Mouse (Mus musculus) embryonic fibroblast, embryonic 13.5 days (primary cell): Measurements from ENCODE around the gene Chic1. TPM values are rescaled to one million over a fixed set of nuclear protein-coding genes. Genes with fewer than 3 reads are reported as not detected.

Experiments
- H3K27ac ChIP-seq: 2 replicates; pipeline ENCODE4 v1.5.1; 2012; ENCODE audit warnings: low read length, control low read depth, inconsistent platforms; ENCODE audit not compliant: insufficient read depth
- H3K4me1 ChIP-seq: 2 replicates; pipeline ENCODE4 v1.6.1; 2011; ENCODE audit warnings: low read length; ENCODE audit not compliant: control insufficient read depth, insufficient read depth
- H3K4me3 ChIP-seq: 2 replicates; pipeline ENCODE4 v1.5.1; 2011; ENCODE audit warnings: mild to moderate bottlenecking, control low read depth, low read length; ENCODE audit not compliant: insufficient read depth
- CTCF ChIP-seq: IDR thresholded peaks from 2 replicates; pipeline ENCODE4 v1.5.1; 2011; ENCODE audit warnings: mild to moderate bottlenecking, control low read depth, low read length, moderate library complexity, borderline replicate concordance; ENCODE audit not compliant: insufficient read depth
- POLR2A ChIP-seq: IDR thresholded peaks from 2 replicates; pipeline ENCODE4 v1.6.1; 2011; ENCODE audit warnings: low read depth, mild to moderate bottlenecking, control low read depth, low read length, moderate library complexity
- polyA plus RNA-seq: library from polyadenylated mRNA; stranded (reverse); fragments of >200 nt; gene quantifications from 2 replicates; pipeline ENCODE4 v1.2.4, GENCODE M21; 2011; ENCODE audit warnings: low read depth; ENCODE audit not compliant: missing spikeins, insufficient read length

Chic1 gene
- polyA plus RNA-seq: 3.7 and 3.8 TPM in 2 replicates

GRCm38 (mm10) chrX:103356287-103356686, at the start of gene Chic1:
Chic1 (plus strand) TSS chrX:103356476.
- no peak within 1 kb of the TSS for H3K27ac ChIP-seq
- no peaks in the 10 kb centered on the region for H3K4me1 ChIP-seq
- TF ChIP-seq POLR2A (peak; percentile 64), CTCF (no peak)
- H3K4me3 ChIP-seq: peak within 1 kb of the TSS; percentile 96

GRCm38 (mm10) chrX:103308262-103308661, 48.0 kb upstream of the Chic1 start:
- TF ChIP-seq POLR2A: no peak
- no peak for TF ChIP-seq CTCF
- H3K27ac ChIP-seq: no peak overlapping the region
- no peaks in the 10 kb centered on the region for H3K4me1 ChIP-seq
- no peak overlapping the region for H3K4me3 ChIP-seq

- Histone ChIP-seq H3K27ac (no peak overlapping the region), H3K4me3 (no peak overlapping the region), H3K4me1 (no peaks in the 10 kb centered on the region)
- TF ChIP-seq POLR2A (no peak), CTCF (no peak)
Measured at GRCm38 (mm10) chrX:103311723-103312122, 44.6 kb upstream of the Chic1 start.

GRCm38 (mm10) chrX:103314146-103314545, 42.1 kb upstream of the Chic1 start:
- no peak for TF ChIP-seq POLR2A
- no peak for TF ChIP-seq CTCF
- H3K27ac ChIP-seq: no peak overlapping the region
- H3K4me1 ChIP-seq: no peaks in the 10 kb centered on the region
- H3K4me3 ChIP-seq: no peak overlapping the region

GRCm38 (mm10) chrX:103321146-103321545, 35.1 kb upstream of the Chic1 start, which contains the start of gene Cdx4:
Cdx4 (plus strand) TSS chrX:103321398.
- TF ChIP-seq CTCF (no peak), POLR2A (no peak)
- Histone ChIP-seq H3K27ac (no peak within 1 kb of the TSS), H3K4me1 (no peaks in the 10 kb centered on the region), H3K4me3 (no peak within 1 kb of the TSS)

GRCm38 (mm10) chrX:103325900-103326299, 30.4 kb upstream of the Chic1 start:
- H3K4me3 ChIP-seq: no peak overlapping the region
- no peaks in the 10 kb centered on the region for H3K4me1 ChIP-seq
- TF ChIP-seq CTCF (no peak), POLR2A (no peak)
- H3K27ac ChIP-seq: no peak overlapping the region

- Histone ChIP-seq H3K27ac (no peak overlapping the region), H3K4me3 (no peak overlapping the region), H3K4me1 (no peaks in the 10 kb centered on the region)
- TF ChIP-seq CTCF (no peak), POLR2A (no peak)
Measured at GRCm38 (mm10) chrX:103329386-103329785, 26.9 kb upstream of the Chic1 start.

GRCm38 (mm10) chrX:103331125-103331858, 25.0 kb upstream of the Chic1 start:
- Histone ChIP-seq H3K27ac (no peak overlapping the region), H3K4me1 (no peaks in the 10 kb centered on the region), H3K4me3 (no peak overlapping the region)
- TF ChIP-seq POLR2A (no peak), CTCF (no peak)

GRCm38 (mm10) chrX:103341369-103342113, 14.7 kb upstream of the Chic1 start:
- H3K4me1 ChIP-seq: no peaks in the 10 kb centered on the region
- no peak overlapping the region for H3K4me3 ChIP-seq
- TF ChIP-seq CTCF (no peak), POLR2A (no peak)
- H3K27ac ChIP-seq: no peak overlapping the region

GRCm38 (mm10) chrX:103355784-103356183, 492 bp upstream of the Chic1 start:
- no peak overlapping the region for H3K27ac ChIP-seq
- H3K4me1 ChIP-seq: no peaks in the 10 kb centered on the region
- TF ChIP-seq CTCF: no peak
- TF ChIP-seq POLR2A: no peak
- H3K4me3 ChIP-seq: peak overlapping the region; percentile 96; the same call in 1 of the 2 replicates
